Mouse (Mus musculus) hindlimb bud, embryonic 11.5 days (tissue): Measurements from ENCODE around the gene Gtf2a2.

Source experiments
- DNase-seq: peaks from one replicate; pipeline ENCODE4 v3.0.0-alpha.2; 2012; ENCODE audit warnings: low read depth, low spot score; ENCODE audit errors: extremely low spot score

Gtf2a2 gene

GRCm38 (mm10) chr9:70052730-70053129 is 40.4 kb downstream of the Gtf2a2 start:
- no peak for DNase-seq

GRCm38 (mm10) chr9:70053411-70053810 is 41.1 kb downstream of the Gtf2a2 start:
- no peak for DNase-seq

- DNase-seq, result no peak
These were observed 49.7 kb downstream of the Gtf2a2 start for GRCm38 (mm10) chr9:70062012-70062411.

- DNase-seq, result no peak
These were observed 55.1 kb downstream of the Gtf2a2 start for GRCm38 (mm10) chr9:70067497-70067896.

- DNase-seq, result no peak
These were observed 57.6 kb downstream of the Gtf2a2 start for GRCm38 (mm10) chr9:70069961-70070435.

GRCm38 (mm10) chr9:70072387-70072786 is 60.0 kb downstream of the Gtf2a2 start:
- no peak for DNase-seq
